Mouse (Mus musculus) small intestine, adult 2 months (tissue): ENCODE data around the gene Poldip2. TPM values are rescaled to one million over a fixed set of nuclear protein-coding genes. Genes with fewer than 3 reads are reported as not detected.

Source experiments
- H3K27ac ChIP-seq: fragments of 200-500 bp; 2 replicates; pipeline ENCODE4 v1.5.1; 2012; ENCODE audit warnings: low read depth, low read length, control low read depth, inconsistent platforms; ENCODE audit not compliant: insufficient read depth
- H3K27me3 ChIP-seq: fragments of 200-500 bp; 2 replicates; pipeline ENCODE4 v1.6.1; 2012; ENCODE audit warnings: mild to moderate bottlenecking, moderate library complexity, low read length, inconsistent platforms; ENCODE audit not compliant: control insufficient read depth, insufficient read depth
- H3K36me3 ChIP-seq: fragments of 200-500 bp; 2 replicates; pipeline ENCODE4 v1.6.1; 2012; ENCODE audit warnings: mild to moderate bottlenecking, low read length, control low read depth, inconsistent platforms; ENCODE audit not compliant: control insufficient read depth, insufficient read depth
- H3K4me1 ChIP-seq: fragments of 200-500 bp; 2 replicates; pipeline ENCODE4 v1.6.1; 2012; ENCODE audit warnings: low read length, inconsistent platforms, mixed read lengths; ENCODE audit not compliant: control insufficient read depth, insufficient read depth, insufficient read length
- H3K4me3 ChIP-seq: fragments of 200-500 bp; 2 replicates; pipeline ENCODE4 v1.5.1; 2012; ENCODE audit warnings: low read depth, mild to moderate bottlenecking, control low read depth, inconsistent platforms, low read length, moderate library complexity
- CTCF ChIP-seq: fragments of 200-500 bp; IDR thresholded peaks from 2 replicates; pipeline ENCODE4 v1.5.1; 2012; ENCODE audit warnings: low read depth, mild to moderate bottlenecking, control low read depth, inconsistent platforms, low read length, moderate library complexity, mixed read lengths; ENCODE audit not compliant: insufficient replicate concordance, insufficient read length; ENCODE audit errors: extremely low read depth
- POLR2A ChIP-seq: fragments of 200-500 bp; IDR thresholded peaks from 2 replicates; pipeline ENCODE4 v1.6.1; 2012; ENCODE audit warnings: low read depth, mild to moderate bottlenecking, control low read depth, inconsistent platforms, low read length, moderate library complexity
- WGBS: fragments of 180-500 bp; shearing (Covaris S2); methylation state at CpG from one replicate; pipeline ENCODE4 v1.1.7; 2018; 5-methylcytosine and 5-hydroxymethylcytosine counted together
- polyA plus RNA-seq: library from polyadenylated mRNA; depleted of rRNA; stranded (reverse); fragments of >200 nt; gene quantifications from 2 replicates; pipeline ENCODE4 v1.2.3, GENCODE M21; 2012

Poldip2 gene
- polyA plus RNA-seq, 1 experiment = 24.9 TPM

- peaks cover 9% of the 10 kb centered on the region for H3K4me1 ChIP-seq
- no peaks in the 10 kb centered on the region for H3K27me3 ChIP-seq
- H3K4me3 ChIP-seq = no peak overlapping the region
- no peak overlapping the region for H3K27ac ChIP-seq
- peaks cover 24% of the 10 kb centered on the region for H3K36me3 ChIP-seq
- TF ChIP-seq CTCF (no peak), POLR2A (no peak)
- 22% methylated on average over 8 of the region's 8 CpGs for WGBS
These were observed 33.2 kb downstream of the Poldip2 start for GRCm38 (mm10) chr11:78545181-78545580.

- 39% methylated on average over 2 of the region's 2 CpGs for WGBS
- TF ChIP-seq CTCF (no peak), POLR2A (no peak)
- peak overlapping the region; percentile 56 for H3K27ac ChIP-seq
These were observed 35.9 kb downstream of the Poldip2 start for GRCm38 (mm10) chr11:78547718-78548460.

GRCm38 (mm10) chr11:78549491-78549987 lies 37.5 kb downstream of the Poldip2 start:
- peak overlapping the region; percentile 63 for H3K27ac ChIP-seq
- peak overlapping the region; percentile 80 for H3K4me3 ChIP-seq
- TF ChIP-seq POLR2A (no peak), CTCF (no peak)
- H3K4me1 ChIP-seq = peaks cover 25% of the 10 kb centered on the region
- H3K27me3 ChIP-seq = no peaks in the 10 kb centered on the region
- 6% methylated on average over 5 of the region's 5 CpGs for WGBS
- 0 out of 2 replicates have a peak, but pooled peaks cover under 1% of the 10 kb centered on the region for H3K36me3 ChIP-seq

More at GRCm38 (mm10) chr11:78547718-78548460, 35.9 kb downstream of the Poldip2 start:
- Histone ChIP-seq H3K4me1 (peaks cover 23% of the 10 kb centered on the region), H3K4me3 (no peak overlapping the region), H3K27me3 (no peaks in the 10 kb centered on the region), H3K36me3 (peaks cover 10% of the 10 kb centered on the region)

- H3K27ac ChIP-seq = peak within 1 kb of the TSS; percentile 63
- H3K36me3 ChIP-seq = no peaks in the 10 kb centered on the region
- no peaks in the 10 kb centered on the region for H3K27me3 ChIP-seq
- H3K4me3 ChIP-seq = peak within 1 kb of the TSS; percentile 80
- H3K4me1 ChIP-seq = peaks cover 30% of the 10 kb centered on the region; the same call in 1 of the 2 replicates
- TF ChIP-seq POLR2A = peak; percentile 64
- peak; percentile 17; the same call in 1 of the 2 replicates for TF ChIP-seq CTCF
- WGBS = under 1% methylated on average over 60 of the region's 60 CpGs
These were observed 38.4 kb downstream of the Poldip2 start, which contains the start of gene Tmem97 for GRCm38 (mm10) chr11:78550168-78551058. Gene Tmem97 (minus strand): TSS chr11:78550777.

GRCm38 (mm10) chr11:78551059-78551398 lies 39.0 kb downstream of the Poldip2 start:
- H3K4me3 ChIP-seq = peak overlapping the region; percentile 80
- TF ChIP-seq CTCF (no peak), POLR2A (no peak)
- 23% methylated on average over 6 of the region's 6 CpGs for WGBS
- peaks cover 34% of the 10 kb centered on the region; the same call in 1 of the 2 replicates for H3K4me1 ChIP-seq
- no peaks in the 10 kb centered on the region for H3K36me3 ChIP-seq
- peak overlapping the region; percentile 18; the same call in 1 of the 2 replicates for H3K27ac ChIP-seq
- no peaks in the 10 kb centered on the region for H3K27me3 ChIP-seq

GRCm38 (mm10) chr11:78555623-78556022 lies 43.6 kb downstream of the Poldip2 start:
- H3K27ac ChIP-seq = peak overlapping the region; percentile 74
- no peaks in the 10 kb centered on the region for H3K27me3 ChIP-seq
- H3K4me3 ChIP-seq = no peak overlapping the region
- TF ChIP-seq POLR2A = no peak
- no peak for TF ChIP-seq CTCF
- 19% methylated on average over 3 of the region's 3 CpGs for WGBS
- peaks cover 33% of the 10 kb centered on the region; the same call in 1 of the 2 replicates for H3K4me1 ChIP-seq
- H3K36me3 ChIP-seq = no peaks in the 10 kb centered on the region

GRCm38 (mm10) chr11:78556070-78556469 lies 44.1 kb downstream of the Poldip2 start:
- H3K4me1 ChIP-seq = peaks cover 32% of the 10 kb centered on the region; the same call in 1 of the 2 replicates
- TF ChIP-seq CTCF (no peak), POLR2A (no peak)
- 16% methylated on average over 4 of the region's 4 CpGs for WGBS
- H3K27ac ChIP-seq = peak overlapping the region; percentile 46; the same call in 1 of the 2 replicates
- H3K27me3 ChIP-seq = no peaks in the 10 kb centered on the region
- no peak overlapping the region for H3K4me3 ChIP-seq
- H3K36me3 ChIP-seq = no peaks in the 10 kb centered on the region
